Mouse (Mus musculus) ovary, postnatal 10 days (tissue): ENCODE results near the gene Smarca4.
"Not testable (repeated sequence)": the region's sequence is repeated elsewhere in the genome, so short reads cannot be mapped to it uniquely, and the experiment has no call there.

Experiments used
- DNase-seq: peaks from one replicate; pipeline ENCODE4 v3.0.0; 2022; ENCODE audit warnings: low spot score

Gene Smarca4

DNA sequence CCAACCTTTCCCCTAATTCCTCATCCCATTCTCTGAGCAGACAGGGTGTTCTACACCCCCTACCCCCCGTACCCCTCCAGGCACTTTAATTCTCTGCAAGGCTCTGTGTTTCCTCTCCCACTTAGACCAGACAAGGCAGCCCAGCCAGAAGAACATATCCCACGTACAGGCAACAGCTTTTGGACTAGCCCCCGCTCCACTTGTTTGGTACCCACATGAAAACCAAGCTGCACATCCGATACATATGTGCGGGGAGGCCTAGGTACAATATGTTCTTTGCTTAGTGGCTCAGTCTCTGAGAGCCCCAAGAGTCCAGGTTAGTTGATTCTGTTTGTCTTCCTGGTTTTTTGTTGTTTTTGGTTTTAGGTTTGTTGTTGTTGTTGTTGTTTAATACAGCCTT lies 46.1 kb downstream of the Smarca4 start:
- DNase-seq, result no peak

DNA sequence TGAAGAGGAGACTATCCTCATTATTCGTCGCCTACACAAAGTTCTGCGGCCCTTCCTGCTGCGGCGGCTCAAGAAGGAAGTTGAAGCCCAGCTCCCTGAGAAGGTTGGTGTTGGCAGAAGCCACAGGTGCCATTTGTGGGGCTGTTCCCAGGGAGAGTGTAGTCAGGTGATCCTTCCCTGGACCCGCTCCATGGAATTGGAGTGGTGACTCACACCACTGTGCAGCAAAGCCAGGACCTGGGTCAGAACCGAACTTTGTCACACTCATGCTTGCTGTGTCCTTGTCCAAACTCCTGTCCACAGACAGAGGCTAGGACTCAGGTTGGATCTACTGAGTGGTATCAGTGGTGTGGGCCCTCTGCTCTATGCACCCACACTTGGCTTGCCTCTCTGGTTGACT lies 53.0 kb downstream of the Smarca4 start:
- DNase-seq, result no peak

DNA sequence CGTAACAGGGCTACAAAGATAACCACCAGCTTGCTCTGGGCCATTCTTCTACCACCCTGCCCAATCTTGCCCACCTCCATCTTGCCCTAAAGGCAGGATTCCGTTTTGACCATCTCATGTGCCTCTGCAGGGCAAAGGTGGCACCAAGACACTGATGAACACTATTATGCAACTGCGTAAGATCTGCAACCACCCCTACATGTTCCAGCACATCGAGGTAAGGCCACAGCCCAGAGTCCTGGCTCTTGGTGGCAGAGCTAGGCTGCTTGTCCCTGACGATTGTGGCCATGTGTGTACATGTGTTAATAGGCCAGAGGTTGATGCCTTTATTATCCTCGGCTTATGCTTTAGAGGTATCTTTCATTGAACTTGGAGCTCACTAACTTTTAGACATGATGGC lies 54.4 kb downstream of the Smarca4 start:
- no peak for DNase-seq

DNA sequence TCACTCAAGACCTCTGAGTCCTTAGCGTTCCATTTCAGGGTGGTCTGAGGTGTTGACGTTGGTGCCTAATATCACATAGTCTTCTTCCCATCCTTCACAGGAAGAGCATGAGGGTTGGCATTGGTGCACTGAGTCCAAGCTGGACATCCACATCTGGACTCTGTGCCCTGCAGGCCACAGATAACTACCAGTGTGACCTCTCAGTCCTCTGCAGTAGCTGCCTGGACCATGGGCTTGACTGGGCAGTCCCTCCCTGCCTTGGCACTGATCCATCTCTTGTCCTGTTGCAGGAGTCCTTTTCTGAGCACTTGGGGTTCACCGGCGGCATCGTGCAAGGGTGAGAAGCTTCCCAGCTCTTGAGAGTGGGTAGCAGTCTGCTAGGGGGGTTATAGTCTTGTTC lies 55.8 kb downstream of the Smarca4 start:
- DNase-seq, result no peak

DNA sequence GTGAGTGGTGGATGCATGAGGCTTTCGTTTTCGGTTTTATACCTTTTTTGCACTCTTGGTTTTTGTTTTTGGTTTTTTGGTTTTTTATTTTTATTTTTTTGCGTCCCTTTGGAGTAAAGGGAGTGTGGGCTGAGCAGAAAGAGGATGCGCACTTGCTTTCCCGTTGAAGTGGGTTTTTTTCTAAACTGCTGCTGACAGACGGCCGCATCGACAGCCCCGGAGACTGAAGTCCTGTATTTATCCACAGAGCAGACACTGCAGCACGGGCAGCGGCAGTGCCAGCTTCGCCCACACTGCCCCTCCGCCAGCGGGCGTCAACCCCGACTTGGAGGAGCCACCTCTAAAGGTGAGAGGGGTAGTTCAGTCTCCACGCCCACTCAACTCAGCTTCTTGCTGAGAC lies 61.7 kb downstream of the Smarca4 start:
- no peak for DNase-seq

DNA sequence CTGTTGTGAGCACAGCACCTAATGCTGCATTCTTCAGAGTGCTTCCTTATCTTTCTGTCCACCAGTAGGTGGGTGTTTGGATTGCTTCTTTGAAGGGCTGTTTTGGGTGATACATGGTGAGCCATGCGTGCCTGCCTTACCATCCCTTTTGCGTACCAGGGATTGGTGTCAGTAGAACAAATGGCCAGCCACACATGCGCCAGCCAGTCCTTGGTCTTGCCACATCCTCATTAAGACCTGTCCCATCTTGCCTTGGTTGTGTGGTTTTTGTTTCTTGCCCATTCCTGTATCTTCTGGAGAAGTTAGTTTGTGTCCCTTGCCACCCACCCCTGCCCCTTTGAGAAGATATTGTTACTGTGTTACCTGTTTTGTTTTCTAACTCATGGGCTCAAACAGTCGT lies 64.5 kb downstream of the Smarca4 start:
- no peak for DNase-seq

DNA sequence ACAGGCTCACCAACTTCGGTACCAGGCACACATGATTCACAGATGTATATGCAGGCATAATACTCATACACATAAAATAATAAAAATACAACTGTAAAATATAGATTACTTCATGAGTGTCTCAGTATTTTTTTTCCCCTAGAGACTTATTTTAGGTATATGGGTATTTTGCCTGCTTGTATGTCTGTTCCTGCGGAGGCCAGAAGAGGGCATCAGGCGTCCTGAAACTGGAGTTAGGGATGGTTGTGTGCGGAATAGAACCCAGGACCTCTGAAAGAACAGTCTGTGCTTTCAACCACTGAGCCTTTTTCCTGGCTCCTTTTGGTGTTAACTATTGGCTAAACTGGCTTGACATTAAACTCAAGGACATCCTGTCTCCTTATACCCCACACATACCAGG lies 66.9 kb downstream of the Smarca4 start:
- DNase-seq, result no peak

DNA sequence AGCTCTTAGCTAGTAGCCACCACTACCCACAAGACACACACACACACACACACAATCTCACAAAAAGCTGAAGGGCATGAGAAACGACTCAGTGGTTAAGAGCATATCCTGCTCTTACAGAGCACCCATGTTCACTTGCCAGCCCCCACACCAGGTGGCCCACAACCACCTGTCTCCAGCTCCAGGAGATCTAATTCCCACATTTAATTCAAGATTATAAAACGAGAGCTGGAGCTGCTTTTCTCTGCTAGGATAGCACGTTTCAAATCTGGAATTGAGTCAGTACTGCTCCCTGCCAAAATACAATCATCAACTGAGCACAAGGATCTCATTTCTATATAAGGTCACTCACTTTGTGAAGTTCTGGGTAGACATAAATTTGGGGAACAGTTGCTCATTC lies 67.9 kb downstream of the Smarca4 start:
- no peak for DNase-seq

DNA sequence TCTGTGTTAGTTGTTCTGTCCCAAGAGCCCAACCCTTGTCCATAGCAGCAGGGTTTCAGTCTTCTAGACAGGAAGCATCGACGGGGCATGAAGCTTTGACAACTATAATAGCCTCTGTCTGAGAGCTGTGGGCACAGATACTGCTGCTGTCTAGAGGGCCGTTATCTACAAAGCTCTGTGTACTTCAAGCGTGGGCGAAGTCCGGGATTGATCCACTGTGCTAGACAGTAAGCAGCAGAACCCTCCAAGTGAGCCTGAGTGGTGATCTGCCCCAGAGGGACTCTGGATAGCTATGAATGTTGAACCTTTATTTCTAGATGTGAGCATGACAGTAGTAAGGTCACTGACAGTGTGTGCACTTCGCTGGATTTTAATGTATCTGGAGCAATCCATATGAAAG lies 72.6 kb downstream of the Smarca4 start:
- DNase-seq, result no peak

DNA sequence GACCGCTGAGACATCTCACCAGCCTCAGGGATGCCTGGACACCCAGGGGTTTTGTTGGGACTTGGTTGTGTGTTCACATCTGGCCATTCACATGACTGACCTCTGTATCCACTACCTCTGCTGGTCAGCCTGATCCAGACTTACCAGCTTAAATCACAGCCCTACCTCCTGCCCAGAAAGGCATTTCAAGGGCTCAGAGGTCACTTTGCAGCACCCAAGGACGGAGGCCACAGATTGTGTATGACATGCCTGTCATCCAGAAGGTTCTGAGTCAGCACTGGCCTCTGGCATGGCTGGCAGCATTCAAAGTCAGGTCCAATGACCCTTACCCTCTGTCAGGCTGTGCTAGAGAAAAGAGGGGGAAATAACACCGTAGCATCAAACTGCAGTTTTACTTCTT lies 74.1 kb downstream of the Smarca4 start:
- DNase-seq, result no peak

DNA sequence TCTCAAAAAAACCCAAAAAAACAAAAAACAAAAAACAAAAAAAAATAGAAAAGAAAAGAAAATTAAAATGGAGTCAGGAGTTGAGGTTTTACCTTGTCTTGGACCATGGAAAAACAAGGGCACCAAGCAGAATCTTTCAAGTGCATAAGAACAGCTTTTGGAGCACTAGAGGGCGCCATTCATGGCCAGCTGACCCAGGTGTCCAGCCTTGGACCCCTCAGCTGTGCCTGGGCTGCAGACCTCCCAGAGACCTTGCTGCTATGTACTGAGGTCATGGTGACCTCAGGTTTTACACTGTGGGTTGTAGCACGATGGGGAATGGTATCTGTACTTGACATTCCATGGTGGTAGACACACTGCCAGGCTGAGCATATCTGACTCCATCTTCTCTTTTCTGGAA lies 75.9 kb downstream of the Smarca4 start:
- DNase-seq, result no peak

DNA sequence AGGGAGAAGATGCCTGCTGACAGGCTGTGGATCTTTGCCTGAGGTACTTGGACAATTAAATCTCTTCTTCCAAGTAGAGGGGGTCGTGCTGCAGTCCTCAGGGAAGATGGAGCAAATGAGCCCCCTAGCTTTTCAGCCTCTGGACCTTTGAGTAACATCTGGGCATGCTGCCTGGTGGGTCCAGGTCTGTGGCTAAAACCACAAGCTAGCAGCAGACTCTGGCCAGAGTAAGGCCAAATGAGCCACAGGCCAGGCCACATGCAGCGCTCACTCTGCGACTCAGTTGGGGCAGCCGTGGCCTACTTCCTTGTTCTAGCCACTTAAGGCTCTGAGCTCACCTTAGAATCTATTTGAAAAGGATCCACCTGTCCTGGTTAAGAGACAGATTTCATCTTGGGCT lies 76.5 kb downstream of the Smarca4 start:
- no peak for DNase-seq

DNA sequence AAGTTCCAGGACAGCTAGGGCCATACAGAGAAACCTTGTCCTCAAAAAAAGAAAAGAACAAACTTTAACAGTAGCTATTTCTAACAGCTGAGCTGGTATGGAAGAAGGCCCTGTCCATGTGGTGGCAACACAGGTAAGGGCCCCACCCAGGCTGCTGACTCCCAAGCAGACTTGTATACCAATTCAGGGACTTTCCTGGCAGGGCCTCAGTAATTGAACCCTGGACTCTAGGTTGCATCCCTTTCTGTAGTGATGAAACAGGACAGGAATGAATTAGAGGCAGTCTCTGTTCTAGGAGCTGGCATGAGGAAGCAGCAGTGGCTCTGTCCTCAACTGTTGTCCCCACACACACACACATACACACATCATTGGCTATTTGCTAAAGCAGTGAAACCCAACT lies 78.1 kb downstream of the Smarca4 start:
- no peak for DNase-seq

DNA sequence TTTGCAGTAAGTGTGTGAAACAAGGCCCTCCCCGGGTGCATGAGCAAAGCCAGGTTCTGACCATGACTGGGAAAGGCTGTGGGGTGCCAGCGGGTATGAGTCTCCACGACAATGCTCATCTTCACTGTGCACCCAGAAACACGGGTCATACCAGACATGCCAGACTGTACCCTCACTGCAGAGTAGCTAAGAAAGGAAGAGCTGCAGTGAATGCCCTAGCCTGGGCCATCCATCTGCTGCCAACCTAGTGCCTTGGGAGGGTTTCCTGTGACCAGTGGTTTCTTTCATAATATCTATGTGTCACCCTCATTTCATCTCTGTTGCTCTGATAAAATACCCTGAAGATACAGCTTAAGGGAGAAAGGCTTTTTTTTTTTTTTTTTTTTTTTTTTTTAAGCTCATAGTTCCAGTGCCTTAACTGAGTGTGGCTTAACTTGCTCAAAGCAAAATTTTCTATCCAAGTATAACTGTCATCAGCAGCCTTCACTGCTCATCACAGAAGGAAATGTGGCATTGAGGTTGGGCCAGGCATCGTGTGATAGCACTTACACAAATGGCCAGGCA lies 79.3 kb downstream of the Smarca4 start:
- DNase-seq, result no peak

DNA sequence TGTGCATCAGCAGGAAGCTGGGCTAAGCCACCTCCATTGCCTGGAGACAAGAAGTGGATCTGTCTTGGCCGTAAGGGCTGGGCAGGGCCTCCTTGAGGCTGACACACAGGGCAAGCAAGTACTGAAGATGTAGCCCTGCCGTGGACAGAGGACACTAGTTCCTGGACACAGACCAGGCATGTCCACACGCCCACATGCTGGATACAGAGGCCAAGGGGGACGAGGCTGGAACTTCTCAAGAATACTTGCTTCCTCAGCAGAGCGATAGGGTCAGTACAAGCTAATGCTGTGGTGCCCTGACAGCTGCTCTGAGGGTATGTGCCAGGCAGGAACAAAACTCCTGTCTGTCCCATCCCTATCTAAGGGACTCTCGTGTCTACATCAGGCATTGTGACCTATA lies 81.2 kb downstream of the Smarca4 start:
- DNase-seq, result no peak

DNA sequence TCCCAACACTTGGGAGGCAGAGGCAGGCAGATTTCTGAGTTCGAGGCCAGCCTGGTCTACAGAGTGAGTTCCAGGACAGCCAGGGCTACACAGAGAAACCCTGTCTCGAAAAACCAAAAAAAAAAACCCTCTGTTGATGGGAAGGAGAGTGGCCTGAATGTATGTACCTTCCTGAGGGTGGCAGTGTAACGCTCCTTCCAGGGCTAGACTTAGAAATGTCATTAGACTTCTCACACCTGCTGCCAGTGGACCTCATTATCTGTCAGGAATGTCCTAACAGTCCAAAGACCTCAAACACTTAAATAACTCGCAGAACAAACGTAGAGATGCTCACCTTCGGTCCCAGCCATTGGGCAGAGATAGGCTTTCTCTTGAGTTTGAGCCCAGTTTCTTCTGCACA lies 83.3 kb downstream of the Smarca4 start:
- DNase-seq, result not testable (repeated sequence)

DNA sequence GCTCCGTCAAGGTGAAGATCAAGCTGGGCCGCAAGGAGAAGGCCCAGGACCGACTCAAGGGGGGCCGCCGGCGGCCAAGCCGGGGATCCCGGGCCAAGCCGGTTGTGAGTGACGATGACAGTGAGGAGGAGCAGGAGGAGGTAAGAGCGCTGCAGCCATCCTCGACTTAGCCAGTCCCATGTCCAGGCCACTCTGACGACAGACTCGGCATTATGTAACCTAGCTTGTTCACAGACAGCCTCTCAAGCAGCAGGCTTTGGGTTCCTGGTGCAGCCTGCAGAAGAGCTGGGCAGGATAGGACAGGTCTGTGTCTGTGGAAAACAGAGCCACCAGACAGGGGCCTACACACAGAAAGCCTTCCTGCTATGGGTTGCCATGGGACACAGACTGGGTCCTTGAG lies 85.1 kb downstream of the Smarca4 start:
- no peak for DNase-seq

DNA sequence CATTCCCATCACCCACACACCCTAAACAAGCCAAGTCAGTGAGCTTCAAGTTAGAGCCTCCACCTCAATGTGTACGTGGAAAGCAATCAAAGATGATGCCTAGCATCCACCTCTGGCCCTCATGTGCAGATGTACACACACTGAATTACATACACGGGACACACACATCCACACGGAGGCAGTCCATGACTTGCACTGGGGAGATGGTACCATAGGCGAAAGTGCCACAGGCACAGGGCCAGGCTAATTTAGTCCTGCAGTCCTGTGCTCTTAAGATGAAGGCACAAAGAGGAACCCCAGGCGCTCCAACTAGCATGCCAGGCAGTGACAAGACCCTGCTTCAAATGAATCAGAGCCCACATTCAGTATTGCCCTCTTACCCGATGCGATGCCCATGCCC lies 87.5 kb downstream of the Smarca4 start:
- no peak for DNase-seq

DNA sequence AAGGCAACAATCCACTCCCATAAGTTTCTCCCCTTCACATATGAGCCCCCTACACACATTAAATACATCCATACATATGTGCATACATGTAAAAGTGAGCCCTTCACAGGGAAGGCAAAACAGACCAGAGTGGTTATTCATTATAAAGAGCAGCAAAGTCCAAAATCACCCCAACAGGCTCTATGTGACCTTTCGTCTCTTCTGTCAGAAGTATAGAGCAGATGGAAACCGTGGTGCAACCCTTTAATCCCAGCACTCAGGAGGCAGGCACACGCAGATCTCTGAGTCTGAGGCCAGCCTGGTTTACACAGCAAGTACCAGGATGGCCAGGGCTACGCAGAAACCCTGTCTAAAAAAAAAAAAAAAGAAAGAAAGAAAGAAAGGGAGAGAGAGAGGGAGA lies 90.1 kb downstream of the Smarca4 start:
- no peak for DNase-seq

DNA sequence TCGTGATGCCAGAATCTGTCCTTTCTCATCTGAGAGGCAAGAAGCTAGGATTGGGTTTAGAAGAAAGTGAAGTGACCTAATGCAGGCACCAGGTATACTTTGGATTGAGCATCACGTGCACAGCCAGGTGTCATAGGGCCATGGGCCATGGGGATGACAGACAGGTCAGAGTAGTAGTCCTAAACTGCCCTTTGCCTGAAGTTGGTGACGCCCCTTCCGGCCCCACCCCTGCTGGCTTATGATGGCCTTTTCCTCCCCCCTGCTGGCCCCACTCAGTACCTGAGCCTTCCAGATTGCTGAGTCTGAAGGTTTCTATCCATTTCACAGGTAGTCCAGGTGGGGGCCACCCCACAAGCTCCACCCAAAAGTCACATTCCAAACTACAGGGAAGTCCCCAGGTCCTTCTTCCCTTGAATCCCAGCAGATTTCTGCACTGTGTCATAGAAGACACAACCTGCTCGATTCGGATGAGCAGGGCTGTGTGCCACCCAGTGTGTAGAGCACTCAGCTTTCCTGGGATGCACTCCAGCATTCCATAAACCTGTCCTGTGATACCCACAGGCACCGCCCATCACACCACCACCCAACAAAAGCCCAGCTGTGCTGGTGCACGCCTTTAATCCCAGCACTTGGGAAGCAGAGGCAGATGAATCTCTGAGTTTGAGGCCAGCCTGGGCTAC lies 90.8 kb downstream of the Smarca4 start:
- no peak for DNase-seq

DNA sequence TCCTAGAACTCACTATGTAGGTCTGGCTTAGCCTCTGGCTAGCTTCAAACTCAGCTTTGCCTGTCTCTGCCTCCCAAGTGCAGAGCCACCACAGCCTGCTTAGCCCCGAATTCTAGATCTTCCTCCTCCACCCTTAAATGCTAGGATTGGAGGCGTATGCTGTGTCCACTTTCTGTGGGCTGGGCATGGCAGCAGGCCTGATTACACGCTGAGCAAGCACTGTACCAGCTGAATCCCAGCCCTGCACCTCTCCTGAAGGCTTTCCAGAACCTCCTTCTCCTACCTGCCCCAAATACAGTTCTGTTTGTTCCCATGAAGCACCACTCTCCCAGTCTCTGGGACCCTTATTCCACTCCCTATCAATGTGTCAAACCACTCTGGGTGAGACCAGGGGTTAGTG lies 93.4 kb downstream of the Smarca4 start:
- DNase-seq, result no peak

DNA sequence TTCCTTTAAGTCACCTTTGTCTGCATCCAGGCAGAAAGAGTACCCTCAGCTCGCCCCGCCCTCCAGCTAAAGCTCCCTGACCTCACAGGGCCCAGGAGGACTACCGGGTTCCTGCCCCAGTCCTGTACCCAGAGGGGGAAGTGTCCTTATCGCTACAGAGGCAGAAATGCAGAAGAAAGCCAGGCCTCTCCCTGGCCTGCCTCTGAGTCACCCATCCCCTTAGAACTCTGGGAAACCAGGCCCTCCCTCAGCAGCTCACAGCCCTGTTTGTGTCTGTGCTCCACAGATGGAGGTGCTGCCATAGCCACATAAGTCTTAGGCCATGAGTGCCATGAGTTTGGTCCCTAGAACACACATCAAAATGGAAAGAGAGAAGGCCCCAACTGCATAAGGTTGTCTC lies 99.3 kb downstream of the Smarca4 start:
- no peak for DNase-seq

DNA sequence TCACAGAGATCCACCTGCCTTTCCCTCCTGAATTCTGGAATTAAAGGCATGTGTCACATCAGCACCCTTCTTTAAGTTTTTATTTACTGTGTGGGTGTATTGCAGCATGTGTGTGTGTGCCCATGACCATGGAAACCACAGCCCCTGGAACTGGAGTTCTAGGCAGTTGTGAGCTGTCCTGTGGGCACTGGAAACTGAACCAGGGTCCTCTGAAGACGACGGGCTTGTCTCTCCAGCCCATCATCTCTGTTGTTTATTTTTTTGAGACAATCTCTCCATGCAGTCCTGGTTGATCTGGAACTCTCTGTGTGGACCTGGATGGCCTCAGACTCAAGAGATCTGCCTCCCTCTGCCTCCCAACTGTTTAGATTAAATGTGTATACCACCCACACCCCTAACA lies 101.0 kb downstream of the Smarca4 start:
- no peak for DNase-seq

DNA sequence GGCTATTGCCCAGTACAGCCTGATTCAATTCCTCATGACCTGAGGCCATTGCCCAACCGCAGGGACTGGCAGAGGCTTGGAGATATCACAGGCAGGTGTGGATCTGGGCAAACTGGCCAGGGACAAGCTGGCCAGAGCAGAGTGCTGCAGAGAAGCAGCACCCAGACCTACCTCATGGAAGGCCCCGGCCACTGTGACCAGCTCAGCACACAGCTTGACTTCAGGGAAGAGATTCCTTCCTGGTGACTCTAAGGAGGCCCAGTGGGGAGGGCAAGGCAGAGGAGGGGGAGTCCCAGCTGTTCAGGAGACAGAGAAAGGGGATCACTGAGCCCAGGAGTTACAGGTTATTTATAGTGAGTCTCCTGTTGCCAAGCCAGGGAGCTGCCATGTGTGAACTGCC lies 105.1 kb downstream of the Smarca4 start:
- DNase-seq, result no peak
